Mouse (Mus musculus) forebrain, embryonic 16.5 days (tissue): ENCODE results near the gene Calm2. TPM values are rescaled to one million over a fixed set of nuclear protein-coding genes. Genes with fewer than 3 reads are reported as not detected.

Source experiments
- ATAC-seq: fragments of 200-750 bp; cut with Nextera tagmentation; 2 replicates; pipeline ENCODE4 v1.8.0; 2017; ENCODE audit warnings: mild to moderate bottlenecking, moderate library complexity
- H3K27ac ChIP-seq: fragments of 300-500 bp; sonication (generic); 2 replicates; pipeline ENCODE4 v1.5.1; 2014; ENCODE audit warnings: low read length, control low read depth
- H3K27me3 ChIP-seq: fragments of 300-500 bp; sonication (generic); replicated peaks from 2 replicates; pipeline ENCODE4 v1.6.1; 2014; ENCODE audit warnings: low read length; ENCODE audit not compliant: control insufficient read depth, insufficient read depth
- H3K36me3 ChIP-seq: fragments of 300-500 bp; sonication (generic); 2 replicates; pipeline ENCODE4 v1.6.1; 2014; ENCODE audit not compliant: control insufficient read depth, insufficient read depth
- H3K4me1 ChIP-seq: fragments of 300-500 bp; sonication (generic); replicated peaks from 2 replicates; pipeline ENCODE4 v1.6.1; 2014; ENCODE audit warnings: low read length; ENCODE audit not compliant: control insufficient read depth, insufficient read depth
- H3K4me2 ChIP-seq: fragments of 300-500 bp; sonication (generic); 2 replicates; pipeline ENCODE4 v1.6.1; 2014; ENCODE audit warnings: mild to moderate bottlenecking, low read length, control low read depth
- H3K4me3 ChIP-seq: fragments of 300-500 bp; sonication (generic); replicated peaks from 2 replicates; pipeline ENCODE4 v1.5.1; 2014; ENCODE audit warnings: mild to moderate bottlenecking, low read length, control low read depth
- H3K9ac ChIP-seq: fragments of 300-500 bp; sonication (generic); replicated peaks from 2 replicates; pipeline ENCODE4 v1.6.1; 2014; ENCODE audit warnings: low read depth, low read length, control low read depth
- H3K9me3 ChIP-seq: fragments of 300-500 bp; sonication (generic); 2 replicates; pipeline ENCODE4 v1.6.1; 2016; ENCODE audit warnings: low read length; ENCODE audit not compliant: control insufficient read depth
- WGBS: fragments of 180-500 bp; shearing (Covaris S2); extraction: QIAGEN DNeasy Blood & Tissue Kit; methylation state at CpG from one replicate; pipeline ENCODE4 v1.1.7; 2014; 5-methylcytosine and 5-hydroxymethylcytosine counted together
- polyA plus RNA-seq: library from polyadenylated mRNA; unstranded; fragments of >200 nt; fragmentation: Nextera tagmentation; extraction: Ambion mirVana; gene quantifications from 2 replicates; pipeline ENCODE4 v1.2.1, GENCODE M21; 2015

Gene Calm2
- polyA plus RNA-seq, 1 experiment from 2014 or later: 2,147 TPM

DNA sequence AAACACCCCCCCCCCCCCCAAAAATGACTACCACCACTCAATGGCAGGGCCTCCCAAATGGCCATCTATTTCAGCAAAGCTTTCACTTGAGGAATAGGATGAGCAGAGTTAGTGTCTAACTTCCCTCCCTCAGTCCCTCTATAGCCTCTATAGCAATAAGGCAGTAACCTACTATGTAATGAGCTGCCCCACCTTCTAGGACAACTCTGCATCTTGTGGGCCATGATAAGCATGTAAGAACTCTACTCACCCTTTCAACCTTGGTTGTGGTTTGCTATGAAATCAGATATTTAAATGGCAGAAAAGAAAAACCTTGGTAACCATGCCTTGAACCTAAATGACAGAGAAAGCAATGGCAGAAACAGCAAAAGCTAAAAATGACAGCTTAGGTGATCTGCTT, 14.4 kb downstream of the Calm2 start:
- H3K9me3 ChIP-seq: no peaks in the 10 kb centered on the region
- H3K36me3 ChIP-seq: peaks cover 37% of the 10 kb centered on the region
- no peak overlapping the region for H3K4me2 ChIP-seq
- ATAC-seq: no peak
- no peaks in the 10 kb centered on the region for H3K27me3 ChIP-seq
- no peak overlapping the region for H3K9ac ChIP-seq
- H3K27ac ChIP-seq: no peak overlapping the region
- H3K4me1 ChIP-seq: no peaks in the 10 kb centered on the region
- H3K4me3 ChIP-seq: no peak overlapping the region

DNA sequence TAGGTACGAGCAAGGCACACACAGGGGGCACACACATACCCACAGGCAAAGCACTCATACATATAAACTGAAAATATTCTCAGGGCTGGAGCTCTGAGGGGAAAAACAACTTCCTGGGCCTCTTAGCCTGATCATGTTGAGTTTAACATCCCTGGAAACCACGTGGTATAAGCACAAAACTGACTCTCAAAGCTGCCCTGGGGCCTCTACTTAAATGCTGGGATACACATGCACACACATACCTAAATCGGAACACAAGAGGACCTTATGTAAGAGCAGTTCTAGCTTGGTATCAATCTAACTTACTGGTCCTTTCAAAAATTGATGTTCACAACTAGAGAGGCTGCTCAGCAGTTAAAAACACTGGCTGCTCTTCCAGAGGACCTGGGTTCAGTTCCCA, 17.3 kb downstream of the Calm2 start:
- Histone ChIP-seq H3K4me1 (no peaks in the 10 kb centered on the region), H3K9me3 (no peaks in the 10 kb centered on the region), H3K9ac (no peak overlapping the region), H3K4me3 (no peak overlapping the region), H3K4me2 (no peak overlapping the region), H3K27me3 (no peaks in the 10 kb centered on the region), H3K27ac (no peak overlapping the region), H3K36me3 (peaks cover 27% of the 10 kb centered on the region)
- WGBS: 91% methylated on average over 3 of the region's 3 CpGs
- ATAC-seq: no peak

DNA sequence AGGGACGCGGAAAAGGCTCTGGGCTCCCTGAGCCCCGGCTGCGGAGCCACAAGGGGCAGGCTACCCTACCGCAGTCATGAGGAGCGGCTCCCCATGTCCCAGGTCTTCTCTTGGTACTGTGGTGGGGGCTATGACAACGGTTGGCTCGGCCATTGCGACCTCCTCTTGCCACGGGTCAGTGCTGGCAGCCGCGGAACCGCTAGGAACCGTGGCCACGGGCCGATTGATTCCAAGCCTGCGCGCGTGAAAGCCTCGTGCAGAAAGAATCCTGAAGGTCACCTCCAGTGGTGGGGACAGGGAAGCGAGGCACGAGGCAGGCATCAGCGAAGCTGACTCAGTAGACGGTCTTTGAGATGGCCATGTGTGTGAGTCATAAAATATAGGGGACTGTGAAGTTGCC, 19.2 kb downstream of the Calm2 start, which contains the start of gene Stpg4:
Gene Stpg4 (minus strand): TSS at position 231 of the 400 bp plus-strand sequence.
- WGBS: 53% methylated on average over 24 of the region's 24 CpGs
- Histone ChIP-seq H3K27me3 (no peaks in the 10 kb centered on the region), H3K9ac (0 out of 2 replicates have a peak within 1 kb of the TSS, but pooled peaks have one; percentile 4), H3K4me3 (no peak within 1 kb of the TSS), H3K36me3 (peaks cover 17% of the 10 kb centered on the region), H3K4me2 (no peak within 1 kb of the TSS), H3K9me3 (no peaks in the 10 kb centered on the region), H3K27ac (no peak within 1 kb of the TSS), H3K4me1 (no peaks in the 10 kb centered on the region)
- ATAC-seq: peak; percentile 23; the same call in 1 of the 2 replicates

DNA sequence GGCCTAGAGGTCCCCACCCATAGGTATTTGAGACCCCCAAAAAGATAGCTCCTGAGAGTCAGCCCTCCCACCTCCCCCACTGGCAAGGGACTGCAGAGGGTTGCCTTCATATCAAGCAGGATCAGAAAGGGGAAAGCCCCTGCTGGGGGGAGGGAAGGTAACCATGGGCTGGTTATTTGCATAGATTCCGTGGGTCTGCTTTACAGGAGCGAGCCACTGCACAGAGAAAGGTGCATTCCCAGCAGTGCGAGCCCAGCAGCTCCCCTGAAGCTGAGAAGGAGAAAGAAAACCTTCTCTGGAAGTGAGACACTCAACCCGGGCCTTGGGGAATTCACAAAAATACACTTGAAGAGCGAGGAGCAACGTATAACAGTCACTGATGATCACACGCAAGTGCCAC, 28.7 kb downstream of the Calm2 start:
- Histone ChIP-seq H3K4me3 (no peak overlapping the region), H3K27me3 (no peaks in the 10 kb centered on the region), H3K9me3 (no peaks in the 10 kb centered on the region), H3K4me2 (no peak overlapping the region), H3K9ac (no peak overlapping the region), H3K27ac (no peak overlapping the region), H3K36me3 (no peaks in the 10 kb centered on the region), H3K4me1 (no peaks in the 10 kb centered on the region)
- WGBS: 71% methylated on average over 7 of the region's 7 CpGs
- ATAC-seq: no peak

DNA sequence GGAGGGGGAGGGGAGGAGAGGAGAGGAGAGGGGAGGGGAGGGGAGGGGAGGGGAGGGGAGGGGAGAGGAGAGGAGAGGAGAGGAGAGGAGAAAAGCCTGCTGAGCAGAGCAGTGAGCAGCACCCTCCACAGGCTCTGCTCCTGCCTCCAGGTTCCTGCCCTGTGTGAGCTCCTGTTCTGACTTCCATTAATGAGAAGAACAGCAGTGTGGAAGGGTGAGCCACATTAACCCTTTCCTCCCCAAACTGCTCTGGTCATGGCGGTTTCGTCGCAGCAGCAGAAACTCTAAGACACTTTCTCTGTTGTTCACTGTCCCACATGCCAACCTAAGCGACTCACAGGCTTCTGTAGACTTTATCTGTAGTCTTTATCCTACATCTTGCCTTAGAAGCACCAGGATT, 40.1 kb downstream of the Calm2 start:
- Histone ChIP-seq H3K4me2 (no peak overlapping the region), H3K9me3 (no peaks in the 10 kb centered on the region), H3K4me3 (no peak overlapping the region), H3K4me1 (no peaks in the 10 kb centered on the region), H3K9ac (no peak overlapping the region), H3K27ac (no peak overlapping the region), H3K27me3 (no peaks in the 10 kb centered on the region), H3K36me3 (no peaks in the 10 kb centered on the region)
- no peak for ATAC-seq
- WGBS: 73% methylated on average over 4 of the region's 4 CpGs

DNA sequence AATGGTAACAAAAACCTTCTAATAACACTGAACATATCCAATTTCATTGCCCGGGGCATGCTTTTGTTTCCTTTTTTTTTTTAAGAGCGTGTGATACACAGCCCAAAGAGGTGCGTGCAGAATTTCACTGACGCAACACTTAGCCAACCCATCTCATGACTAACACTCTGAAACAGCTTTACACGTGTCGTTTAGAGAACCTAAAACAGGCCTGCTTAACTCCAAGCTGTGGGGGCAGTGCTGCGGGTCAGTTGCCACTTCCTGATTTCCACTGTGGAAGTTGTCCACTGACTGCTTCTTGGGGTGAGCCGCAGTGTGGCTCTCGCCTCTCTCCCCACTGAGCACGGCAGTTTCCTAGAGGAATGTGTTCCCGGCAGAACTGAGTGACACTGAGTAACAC, 41.2 kb downstream of the Calm2 start:
- Histone ChIP-seq H3K27ac (no peak overlapping the region), H3K4me3 (no peak overlapping the region), H3K36me3 (no peaks in the 10 kb centered on the region), H3K9ac (no peak overlapping the region), H3K4me2 (no peak overlapping the region), H3K9me3 (no peaks in the 10 kb centered on the region), H3K4me1 (no peaks in the 10 kb centered on the region), H3K27me3 (no peaks in the 10 kb centered on the region)
- ATAC-seq: no peak
- 72% methylated on average over 11 of the region's 11 CpGs for whole genome bisulfite sequencing

DNA sequence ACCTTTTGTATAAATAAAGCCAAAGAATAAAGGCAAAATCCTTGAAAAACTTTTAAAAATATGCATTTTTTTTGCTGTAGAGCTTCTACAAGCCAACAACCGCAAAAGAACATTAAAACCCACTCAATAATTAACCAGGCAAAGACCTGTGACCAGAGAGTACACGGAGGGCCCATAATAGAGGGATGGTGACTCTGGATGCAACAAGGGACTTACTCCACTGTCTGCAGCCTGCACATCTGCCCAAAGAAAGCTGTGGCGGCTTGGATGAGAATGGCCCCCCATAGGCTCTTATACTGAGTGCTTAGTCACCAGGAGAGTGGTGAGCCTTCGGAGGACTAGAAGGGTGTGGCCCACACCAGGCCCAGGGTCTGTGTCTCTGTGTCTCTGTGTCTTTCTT, 43.3 kb downstream of the Calm2 start:
- Histone ChIP-seq H3K4me3 (no peak overlapping the region), H3K27ac (no peak overlapping the region), H3K4me2 (no peak overlapping the region), H3K4me1 (no peaks in the 10 kb centered on the region), H3K9ac (no peak overlapping the region), H3K36me3 (no peaks in the 10 kb centered on the region), H3K27me3 (no peaks in the 10 kb centered on the region), H3K9me3 (no peaks in the 10 kb centered on the region)
- no peak for ATAC-seq
- WGBS: 77% methylated on average over 4 of the region's 4 CpGs

DNA sequence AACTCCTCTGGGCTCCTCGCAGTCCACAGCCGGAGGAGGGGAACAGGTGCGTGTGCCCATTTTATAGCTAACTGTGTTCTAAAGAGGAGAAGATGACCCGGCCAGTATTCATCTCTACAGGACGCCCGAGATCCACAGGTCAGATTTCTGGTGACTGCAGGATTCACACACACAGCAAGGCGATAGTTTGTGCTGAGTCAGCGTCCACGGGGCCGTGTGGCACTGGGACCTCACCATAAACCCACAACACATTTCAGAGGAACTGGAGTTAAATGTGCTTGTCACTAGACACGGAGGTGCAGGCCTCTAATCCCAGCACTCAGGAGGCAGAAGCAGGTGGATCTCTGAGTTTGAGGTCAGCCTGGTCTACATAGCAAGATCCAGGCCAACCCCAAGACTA, 44.3 kb downstream of the Calm2 start:
- Histone ChIP-seq H3K9me3 (no peaks in the 10 kb centered on the region), H3K27me3 (no peaks in the 10 kb centered on the region), H3K27ac (no peak overlapping the region), H3K4me3 (no peak overlapping the region), H3K4me2 (no peak overlapping the region), H3K9ac (no peak overlapping the region), H3K4me1 (no peaks in the 10 kb centered on the region), H3K36me3 (no peaks in the 10 kb centered on the region)
- 92% methylated on average over 11 of the region's 11 CpGs for WGBS
- no peak for ATAC-seq

DNA sequence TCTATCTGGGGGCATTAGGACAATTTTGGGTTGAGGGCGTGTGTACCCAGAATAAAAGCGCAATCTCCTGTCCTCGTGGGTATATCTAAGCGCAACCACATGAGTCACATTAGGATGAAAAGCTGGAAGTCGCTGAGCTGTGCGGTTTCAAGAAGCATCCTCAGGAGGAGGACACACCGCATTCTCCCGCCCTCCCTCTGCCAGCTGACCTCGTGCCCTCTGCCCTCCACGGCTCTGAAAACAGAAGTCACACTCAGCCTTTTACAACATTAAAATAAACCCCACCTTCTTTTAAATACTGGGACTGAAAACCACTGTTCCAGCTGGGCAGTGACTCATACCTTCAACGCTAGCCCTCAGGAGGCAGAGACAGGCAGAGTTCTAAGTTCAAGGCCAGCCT, 49.6 kb downstream of the Calm2 start:
- H3K27me3 ChIP-seq: no peaks in the 10 kb centered on the region
- no peak for ATAC-seq
- no peak overlapping the region for H3K9ac ChIP-seq
- no peaks in the 10 kb centered on the region for H3K4me1 ChIP-seq
- no peak overlapping the region for H3K4me2 ChIP-seq
- H3K4me3 ChIP-seq: no peak overlapping the region
- no peak overlapping the region for H3K27ac ChIP-seq
- no peaks in the 10 kb centered on the region for H3K9me3 ChIP-seq
- WGBS: 83% methylated on average over 11 of the region's 11 CpGs
- H3K36me3 ChIP-seq: no peaks in the 10 kb centered on the region

DNA sequence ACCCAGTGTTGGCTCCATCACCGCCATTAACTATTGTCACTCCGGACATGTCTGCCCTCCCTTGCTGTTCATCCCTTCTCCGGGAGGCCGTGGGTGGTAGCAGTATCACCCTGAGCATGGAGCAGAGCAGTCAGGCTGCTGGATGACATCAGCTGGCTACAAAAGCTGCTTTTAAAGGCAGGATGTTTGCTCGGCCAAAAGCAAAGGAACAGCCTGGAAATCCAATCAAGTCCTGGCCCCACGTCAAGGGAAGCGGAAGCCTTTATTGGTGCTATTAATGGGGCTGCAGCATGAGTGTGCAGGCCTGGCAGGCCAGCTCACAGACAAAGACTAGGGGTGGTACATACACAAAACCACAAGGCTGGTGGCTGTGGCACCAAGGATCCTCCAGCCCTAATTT, 55.5 kb downstream of the Calm2 start:
- H3K4me3 ChIP-seq: no peak overlapping the region
- 41% methylated on average over 7 of the region's 7 CpGs for WGBS
- no peaks in the 10 kb centered on the region for H3K9me3 ChIP-seq
- no peaks in the 10 kb centered on the region for H3K36me3 ChIP-seq
- H3K4me2 ChIP-seq: no peak overlapping the region
- no peaks in the 10 kb centered on the region for H3K27me3 ChIP-seq
- H3K9ac ChIP-seq: no peak overlapping the region
- H3K4me1 ChIP-seq: peaks cover 6% of the 10 kb centered on the region
- H3K27ac ChIP-seq: no peak overlapping the region
- ATAC-seq: peak; percentile 79
